Mouse (Mus musculus): ENCODE data around the gene Ccna2. TPM values are rescaled to one million over a fixed set of nuclear protein-coding genes. Genes with fewer than 3 reads are reported as not detected.
A peak's percentile ranks its signal among the peaks of the same experiment; 100 is the strongest.

The Ccna2 gene
- polyA plus RNA-seq, 1 experiment from 2014 or later = 29.8 TPM

DNA sequence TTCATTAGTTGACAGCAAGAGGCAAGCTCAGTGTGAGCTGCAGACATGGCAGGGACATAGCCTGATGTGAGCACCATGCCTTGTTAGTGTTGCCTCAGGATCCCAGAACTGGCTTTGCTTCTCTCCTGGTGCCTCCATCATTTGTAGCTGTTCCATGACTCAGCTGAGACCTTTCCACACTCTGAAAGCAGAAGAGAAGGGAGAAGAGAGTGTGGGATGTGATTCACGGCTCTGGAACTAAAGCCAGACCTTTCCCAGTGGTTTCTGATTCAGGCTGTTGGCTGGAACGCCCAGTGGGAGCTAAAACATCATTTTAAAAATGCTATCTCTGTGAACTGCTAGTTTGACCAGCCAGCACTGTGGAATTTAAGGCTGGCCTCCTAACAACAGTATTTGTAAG lies 31.2 kb downstream of the Ccna2 start:
- no peak for DNase-seq (ENCODE audit: low spot score)
- Histone ChIP-seq H3K4me3 (replicated peaks; ENCODE audit: low read length) (no peak overlapping the region), H3K36me3 (replicated peaks; ENCODE audit: control insufficient read depth, insufficient read depth) (no peaks in the 10 kb centered on the region), H3K9me3 (ENCODE audit: control insufficient read depth, low read length) (no peaks in the 10 kb centered on the region), H3K4me1 (replicated peaks; ENCODE audit: control insufficient read depth, insufficient read depth, low read length) (no peaks in the 10 kb centered on the region), H3K4me2 (replicated peaks) (no peak overlapping the region), H3K9ac (no peak overlapping the region), H3K27me3 (ENCODE audit: control insufficient read depth, insufficient read depth, low read length) (no peaks in the 10 kb centered on the region), H3K27ac (no peak overlapping the region)
- no peak for ATAC-seq (ENCODE audit: low FRiP score)
- WGBS = 75% methylated on average over 2 of the region's 2 CpGs

DNA sequence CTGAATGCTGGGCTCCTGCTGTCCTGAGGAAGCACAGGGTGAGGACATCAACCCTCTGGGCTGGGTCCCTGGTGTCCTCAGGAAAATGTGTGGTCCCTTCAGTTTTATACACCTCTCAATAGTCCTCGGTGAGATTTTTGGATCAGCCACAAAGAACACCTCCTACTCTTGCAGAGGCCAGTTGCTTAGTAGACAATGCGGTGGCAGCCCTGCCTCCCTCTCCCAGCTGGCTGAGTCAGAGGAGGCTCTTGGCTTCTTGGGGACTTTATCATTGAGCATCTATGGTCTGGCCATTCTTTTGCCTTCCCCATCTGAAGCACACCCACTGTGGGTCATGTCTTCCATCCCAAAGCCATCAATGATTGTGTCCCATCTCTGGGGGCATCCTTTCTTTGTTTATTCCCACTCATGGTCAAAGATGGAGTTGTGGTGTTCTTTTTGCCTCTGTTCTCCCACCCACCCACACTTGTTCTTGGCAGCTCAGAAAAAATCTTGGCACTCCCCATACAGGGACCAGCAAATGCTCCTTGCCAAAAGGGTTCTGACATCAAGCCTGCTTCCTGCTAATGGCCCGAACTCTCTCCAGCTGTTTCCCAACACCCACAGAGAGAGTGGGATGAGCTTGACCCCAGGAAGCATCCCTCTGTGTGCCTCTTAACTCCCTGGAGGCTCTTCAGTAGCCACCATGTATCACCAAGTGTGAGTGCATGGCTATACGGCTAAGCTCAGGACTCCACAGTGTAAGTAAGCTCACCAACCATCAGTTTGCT lies 34.1 kb downstream of the Ccna2 start:
- WGBS = 87% methylated on average over 4 of the region's 4 CpGs
- ATAC-seq (ENCODE audit: low FRiP score) = no peak
- Histone ChIP-seq H3K36me3 (replicated peaks; ENCODE audit: control insufficient read depth, insufficient read depth) (no peaks in the 10 kb centered on the region), H3K9me3 (ENCODE audit: control insufficient read depth, low read length) (no peaks in the 10 kb centered on the region), H3K27me3 (ENCODE audit: control insufficient read depth, insufficient read depth, low read length) (no peaks in the 10 kb centered on the region), H3K4me2 (replicated peaks) (no peak overlapping the region), H3K4me3 (replicated peaks; ENCODE audit: low read length) (no peak overlapping the region), H3K9ac (no peak overlapping the region), H3K27ac (no peak overlapping the region), H3K4me1 (replicated peaks; ENCODE audit: control insufficient read depth, insufficient read depth, low read length) (no peaks in the 10 kb centered on the region)
- DNase-seq (ENCODE audit: low spot score) = no peak

DNA sequence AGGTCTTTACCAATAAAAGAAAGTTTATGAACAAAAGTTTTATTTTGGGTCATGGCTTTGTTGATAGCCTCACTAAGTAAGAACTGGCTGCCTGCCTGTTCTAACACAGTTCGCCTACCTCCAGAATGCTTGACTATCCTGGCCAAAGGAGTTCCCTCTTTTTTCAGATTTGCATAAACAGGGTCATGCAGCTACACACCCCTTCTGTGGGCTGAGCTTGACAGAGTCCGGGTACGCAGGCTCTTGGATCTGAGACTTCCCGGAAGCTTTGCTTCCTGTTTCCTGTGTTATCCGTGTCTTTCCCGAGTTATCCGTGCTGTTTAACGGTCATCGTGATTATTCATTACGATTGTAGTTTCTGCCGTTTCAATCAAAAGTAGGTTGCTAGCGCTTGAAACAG lies 35.9 kb downstream of the Ccna2 start:
- Histone ChIP-seq H3K4me2 (replicated peaks) (no peak overlapping the region), H3K4me3 (replicated peaks; ENCODE audit: low read length) (no peak overlapping the region), H3K36me3 (replicated peaks; ENCODE audit: control insufficient read depth, insufficient read depth) (no peaks in the 10 kb centered on the region), H3K27me3 (ENCODE audit: control insufficient read depth, insufficient read depth, low read length) (peaks cover 5% of the 10 kb centered on the region; the same call in 1 of the 2 replicates), H3K27ac (no peak overlapping the region), H3K9me3 (ENCODE audit: control insufficient read depth, low read length) (no peaks in the 10 kb centered on the region), H3K4me1 (replicated peaks; ENCODE audit: control insufficient read depth, insufficient read depth, low read length) (peaks cover 8% of the 10 kb centered on the region; the same call in 1 of the 2 replicates), H3K9ac (no peak overlapping the region)
- WGBS = 93% methylated on average over 12 of the region's 12 CpGs
- no peak for ATAC-seq (ENCODE audit: low FRiP score)
- DNase-seq (ENCODE audit: low spot score) = no peak

DNA sequence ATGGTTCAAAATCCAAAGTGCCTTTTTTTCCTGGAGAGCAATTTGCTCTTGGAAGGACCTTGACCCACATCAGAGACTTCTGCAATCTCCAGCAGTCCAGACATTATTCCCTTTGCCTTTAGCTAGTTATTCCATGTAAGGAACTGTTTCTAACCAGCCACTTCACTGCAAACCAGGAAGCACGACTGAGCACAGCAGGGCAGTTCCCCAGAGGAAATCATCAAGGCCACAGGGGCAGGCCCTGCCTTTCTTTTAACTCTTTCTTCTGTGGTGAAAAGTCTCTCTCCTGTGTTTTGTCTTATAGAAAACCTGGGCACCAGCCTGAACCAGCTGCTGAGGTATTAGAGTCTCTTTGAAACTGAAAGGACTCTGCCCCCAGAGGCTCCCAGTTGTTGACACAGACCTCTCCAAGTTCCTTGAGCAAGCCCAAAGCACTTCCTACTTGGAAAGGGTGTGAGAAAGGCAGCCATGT lies 38.7 kb downstream of the Ccna2 start:
- Histone ChIP-seq H3K4me3 (replicated peaks; ENCODE audit: low read length) (no peak overlapping the region), H3K4me2 (replicated peaks) (no peak overlapping the region), H3K27me3 (ENCODE audit: control insufficient read depth, insufficient read depth, low read length) (peaks cover 9% of the 10 kb centered on the region; the same call in 1 of the 2 replicates), H3K36me3 (replicated peaks; ENCODE audit: control insufficient read depth, insufficient read depth) (no peaks in the 10 kb centered on the region), H3K9ac (no peak overlapping the region), H3K9me3 (ENCODE audit: control insufficient read depth, low read length) (no peaks in the 10 kb centered on the region), H3K27ac (no peak overlapping the region), H3K4me1 (replicated peaks; ENCODE audit: control insufficient read depth, insufficient read depth, low read length) (peaks cover 8% of the 10 kb centered on the region; the same call in 1 of the 2 replicates)
- ATAC-seq (ENCODE audit: low FRiP score) (no peak), DNase-seq (ENCODE audit: low spot score) (no peak)
- 3% methylated on average over 1 of the region's 1 CpGs for WGBS

DNA sequence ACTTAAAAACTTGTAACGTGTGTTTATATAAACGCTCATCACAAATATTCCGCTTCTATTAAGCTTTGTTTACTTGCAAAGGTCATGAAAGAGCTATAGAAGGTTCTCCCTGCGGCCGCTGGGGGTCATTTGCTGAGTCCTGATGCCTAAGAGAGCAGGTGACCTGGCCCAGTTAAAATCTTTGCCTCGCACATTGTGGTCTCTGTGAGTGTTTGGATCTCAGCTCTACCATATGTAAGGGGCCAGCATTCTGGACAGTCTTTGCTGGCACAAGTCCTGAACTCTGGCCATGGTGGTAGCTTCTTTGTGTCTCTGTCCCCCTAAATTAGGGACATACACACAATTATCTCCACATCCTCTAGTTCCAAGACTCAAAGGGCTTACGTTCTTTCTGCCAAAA lies 39.2 kb downstream of the Ccna2 start:
- Histone ChIP-seq H3K4me3 (replicated peaks; ENCODE audit: low read length) (no peak overlapping the region), H3K9me3 (ENCODE audit: control insufficient read depth, low read length) (no peaks in the 10 kb centered on the region), H3K36me3 (replicated peaks; ENCODE audit: control insufficient read depth, insufficient read depth) (no peaks in the 10 kb centered on the region), H3K4me1 (replicated peaks; ENCODE audit: control insufficient read depth, insufficient read depth, low read length) (peaks cover 8% of the 10 kb centered on the region; the same call in 1 of the 2 replicates), H3K4me2 (replicated peaks) (no peak overlapping the region), H3K9ac (no peak overlapping the region), H3K27ac (no peak overlapping the region), H3K27me3 (ENCODE audit: control insufficient read depth, insufficient read depth, low read length) (peaks cover 9% of the 10 kb centered on the region; the same call in 1 of the 2 replicates)
- DNase-seq (ENCODE audit: low spot score) = no peak
- 42% methylated on average over 7 of the region's 7 CpGs for WGBS
- ATAC-seq (ENCODE audit: low FRiP score) = no peak

DNA sequence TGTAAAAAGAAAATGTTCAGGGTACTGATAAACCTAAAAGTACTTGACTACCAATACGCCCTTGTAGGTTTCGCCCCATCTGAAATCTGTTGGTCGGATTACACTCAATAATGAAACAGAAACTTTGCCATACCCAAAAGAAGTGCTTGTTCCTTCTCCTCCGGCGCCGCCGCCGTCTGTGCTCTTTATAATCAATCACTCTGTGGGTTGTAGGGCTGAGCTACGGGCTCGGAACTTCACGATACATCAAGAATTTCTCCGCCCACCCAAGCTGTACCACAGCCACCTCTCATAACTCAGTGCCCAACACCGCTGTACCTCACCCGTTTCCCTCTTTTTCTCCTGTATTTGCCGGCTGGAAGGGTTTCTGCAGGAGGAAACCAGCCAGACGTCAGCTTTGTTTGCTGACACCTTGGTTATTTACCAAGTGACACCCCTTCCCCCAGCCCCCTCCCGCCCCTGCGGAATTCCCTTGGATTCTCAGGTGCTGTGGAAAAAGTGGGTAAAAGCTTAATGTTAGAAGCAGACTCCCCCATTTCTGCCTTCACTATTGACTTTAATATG lies 39.9 kb downstream of the Ccna2 start:
- 14% methylated on average over 18 of the region's 18 CpGs for WGBS
- ATAC-seq (ENCODE audit: low FRiP score) (no peak), DNase-seq (ENCODE audit: low spot score) (no peak)
- Histone ChIP-seq H3K4me1 (replicated peaks; ENCODE audit: control insufficient read depth, insufficient read depth, low read length) (peaks cover 8% of the 10 kb centered on the region; the same call in 1 of the 2 replicates), H3K4me3 (replicated peaks; ENCODE audit: low read length) (peak overlapping the region; percentile 15), H3K4me2 (replicated peaks) (peak overlapping the region; percentile 46), H3K27me3 (ENCODE audit: control insufficient read depth, insufficient read depth, low read length) (peaks cover 9% of the 10 kb centered on the region; the same call in 1 of the 2 replicates), H3K36me3 (replicated peaks; ENCODE audit: control insufficient read depth, insufficient read depth) (no peaks in the 10 kb centered on the region), H3K9me3 (ENCODE audit: control insufficient read depth, low read length) (no peaks in the 10 kb centered on the region), H3K9ac (peak overlapping the region; percentile 25; the same call in 1 of the 2 replicates), H3K27ac (no peak overlapping the region)

DNA sequence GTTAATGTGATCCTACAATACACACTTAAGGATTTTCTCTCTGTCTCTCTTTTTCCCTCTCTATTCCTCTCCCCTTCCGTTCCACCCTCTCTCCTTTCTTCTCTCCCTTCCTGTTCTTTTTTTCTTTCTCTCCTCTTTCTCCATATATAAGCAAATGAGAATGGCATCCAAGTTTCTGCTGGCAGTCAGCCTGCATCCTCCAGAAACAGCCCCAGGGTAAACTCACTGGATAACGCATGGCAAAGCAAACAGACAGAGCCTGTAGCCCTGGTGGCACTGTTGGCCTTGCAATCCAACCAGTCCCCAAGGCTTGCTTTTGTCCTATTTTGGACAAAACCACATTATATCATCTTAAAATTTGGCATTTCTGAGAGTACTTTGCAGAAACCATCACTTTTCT lies 40.7 kb downstream of the Ccna2 start:
- Histone ChIP-seq H3K4me1 (replicated peaks; ENCODE audit: control insufficient read depth, insufficient read depth, low read length) (peaks cover 8% of the 10 kb centered on the region; the same call in 1 of the 2 replicates), H3K4me2 (replicated peaks) (no peak overlapping the region), H3K9ac (no peak overlapping the region), H3K9me3 (ENCODE audit: control insufficient read depth, low read length) (no peaks in the 10 kb centered on the region), H3K4me3 (replicated peaks; ENCODE audit: low read length) (no peak overlapping the region), H3K27me3 (ENCODE audit: control insufficient read depth, insufficient read depth, low read length) (peaks cover 9% of the 10 kb centered on the region; the same call in 1 of the 2 replicates), H3K27ac (no peak overlapping the region), H3K36me3 (replicated peaks; ENCODE audit: control insufficient read depth, insufficient read depth) (no peaks in the 10 kb centered on the region)
- 44% methylated on average over 2 of the region's 2 CpGs for WGBS
- no peak for DNase-seq (ENCODE audit: low spot score)
- ATAC-seq (ENCODE audit: low FRiP score) = no peak

DNA sequence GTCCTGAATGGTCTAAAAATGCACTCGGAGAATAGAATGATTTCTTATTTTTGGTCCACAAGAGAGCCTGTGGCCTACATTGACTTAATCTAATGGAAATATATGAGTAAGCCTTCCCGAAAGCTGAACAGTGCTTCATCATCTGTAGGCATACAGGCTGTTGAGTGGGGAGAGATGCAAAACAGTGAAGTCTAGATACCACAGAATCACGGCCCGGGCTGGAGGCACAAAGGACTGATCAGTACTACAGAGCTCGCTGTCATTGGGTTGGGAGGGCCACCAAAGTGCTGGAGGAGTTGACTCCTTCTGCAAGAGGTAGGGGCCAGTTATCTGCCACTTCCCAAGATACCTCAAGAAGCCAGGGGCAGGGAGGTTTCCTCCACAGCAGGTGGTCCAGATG lies 41.2 kb downstream of the Ccna2 start:
- DNase-seq (ENCODE audit: low spot score) = no peak
- Histone ChIP-seq H3K36me3 (replicated peaks; ENCODE audit: control insufficient read depth, insufficient read depth) (no peaks in the 10 kb centered on the region), H3K4me1 (replicated peaks; ENCODE audit: control insufficient read depth, insufficient read depth, low read length) (peaks cover 8% of the 10 kb centered on the region; the same call in 1 of the 2 replicates), H3K4me2 (replicated peaks) (no peak overlapping the region), H3K9me3 (ENCODE audit: control insufficient read depth, low read length) (no peaks in the 10 kb centered on the region), H3K4me3 (replicated peaks; ENCODE audit: low read length) (no peak overlapping the region), H3K27ac (no peak overlapping the region), H3K27me3 (ENCODE audit: control insufficient read depth, insufficient read depth, low read length) (peaks cover 9% of the 10 kb centered on the region; the same call in 1 of the 2 replicates), H3K9ac (no peak overlapping the region)
- WGBS = 84% methylated on average over 5 of the region's 5 CpGs
- no peak for ATAC-seq (ENCODE audit: low FRiP score)

DNA sequence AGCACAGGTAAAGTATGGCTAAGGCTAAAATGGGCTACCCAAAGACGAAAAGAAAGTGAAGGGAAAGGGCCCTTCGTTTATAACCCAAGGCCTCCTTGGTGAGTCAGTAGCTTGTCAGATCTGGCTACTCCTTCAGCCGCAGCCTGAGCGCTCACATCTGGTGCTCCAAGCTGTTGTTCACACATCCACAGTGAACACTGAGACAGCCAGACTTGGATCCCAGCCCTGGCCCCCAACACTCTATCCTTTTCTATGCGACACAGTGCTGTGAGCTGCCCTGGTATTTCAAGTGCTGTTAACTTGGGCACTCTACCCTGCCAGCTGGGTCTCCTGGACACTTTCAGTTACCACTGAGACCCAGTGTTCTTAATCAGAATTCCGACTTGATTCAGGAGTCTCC lies 41.6 kb downstream of the Ccna2 start:
- no peak for ATAC-seq (ENCODE audit: low FRiP score)
- H3K27ac ChIP-seq = no peak overlapping the region
- H3K4me1 ChIP-seq (replicated peaks; ENCODE audit: control insufficient read depth, insufficient read depth, low read length) = peaks cover 8% of the 10 kb centered on the region; the same call in 1 of the 2 replicates
- no peak overlapping the region for H3K4me3 ChIP-seq (replicated peaks; ENCODE audit: low read length)
- peaks cover 9% of the 10 kb centered on the region; the same call in 1 of the 2 replicates for H3K27me3 ChIP-seq (ENCODE audit: control insufficient read depth, insufficient read depth, low read length)
- no peaks in the 10 kb centered on the region for H3K36me3 ChIP-seq (replicated peaks; ENCODE audit: control insufficient read depth, insufficient read depth)
- no peak overlapping the region for H3K4me2 ChIP-seq (replicated peaks)
- WGBS = 90% methylated on average over 6 of the region's 6 CpGs
- H3K9ac ChIP-seq = no peak overlapping the region
- H3K9me3 ChIP-seq (ENCODE audit: control insufficient read depth, low read length) = no peaks in the 10 kb centered on the region
- no peak for DNase-seq (ENCODE audit: low spot score)
